Mouse (Mus musculus): ENCODE measurements around the gene Abce1. TPM values are rescaled to one million over a fixed set of nuclear protein-coding genes. Genes with fewer than 3 reads are reported as not detected.
"Not testable (repeated sequence)": the region's sequence is repeated elsewhere in the genome, so short reads cannot be mapped to it uniquely, and the experiment has no call there.

The Abce1 gene
- polyA plus RNA-seq, 1 experiment from 2014 or later, result 90.9 TPM

GRCm38 (mm10) chr8:79712676-79713075 lies 1.1 kb upstream of the Abce1 start:
- H3K4me3 ChIP-seq (ENCODE audit: low read depth, low read length), result no peak overlapping the region; the same call in 1 of the 2 replicates
- peaks cover 4% of the 10 kb centered on the region; the same call in 1 of the 2 replicates for H3K4me1 ChIP-seq (ENCODE audit: control insufficient read depth, insufficient read depth, low read length)
- ATAC-seq (ENCODE audit: low read depth), result no peak
- WGBS, result 58% methylated on average over 6 of the region's 6 CpGs
- H3K9ac ChIP-seq (replicated peaks; ENCODE audit: low read depth, low read length), result no peak overlapping the region
- no peak overlapping the region for H3K27ac ChIP-seq (ENCODE audit: low read depth, low read length)
- 0 out of 2 replicates have a peak overlapping the region, but pooled peaks have one; percentile 18 for H3K4me2 ChIP-seq (ENCODE audit: low read depth, low read length)
- H3K36me3 ChIP-seq (ENCODE audit: control insufficient read depth, insufficient read depth, low read length), result peaks cover 5% of the 10 kb centered on the region; the same call in 1 of the 2 replicates
- no peaks in the 10 kb centered on the region for H3K9me3 ChIP-seq (ENCODE audit: control insufficient read depth, low read length)
- H3K27me3 ChIP-seq (ENCODE audit: control insufficient read depth, insufficient read depth, low read length), result no peaks in the 10 kb centered on the region

DNA sequence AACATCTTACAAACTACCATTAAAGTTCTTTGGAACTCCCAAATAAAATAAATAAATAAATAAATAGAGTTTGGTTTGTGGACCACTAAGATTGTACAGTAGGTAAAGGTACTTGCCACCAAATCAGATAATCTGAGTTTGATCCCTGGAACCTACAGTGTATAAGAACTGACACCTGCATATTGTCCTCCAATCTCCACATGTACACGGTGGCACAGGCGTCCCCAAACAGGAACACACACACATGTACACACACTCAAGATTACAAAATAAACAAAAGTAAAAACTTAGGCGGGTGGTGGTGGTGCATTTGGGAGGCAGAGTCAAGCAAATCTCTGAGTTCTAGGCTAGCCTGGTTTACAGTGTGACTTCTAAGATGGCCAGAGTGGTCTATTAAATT lies 4.9 kb downstream of the Abce1 start:
- peaks cover 4% of the 10 kb centered on the region; the same call in 1 of the 2 replicates for H3K4me1 ChIP-seq (ENCODE audit: control insufficient read depth, insufficient read depth, low read length)
- no peak overlapping the region for H3K9ac ChIP-seq (replicated peaks; ENCODE audit: low read depth, low read length)
- H3K36me3 ChIP-seq (ENCODE audit: control insufficient read depth, insufficient read depth, low read length), result peaks cover 34% of the 10 kb centered on the region
- no peak for ATAC-seq (ENCODE audit: low read depth)
- H3K4me2 ChIP-seq (ENCODE audit: low read depth, low read length), result no peak overlapping the region
- no peak overlapping the region for H3K27ac ChIP-seq (ENCODE audit: low read depth, low read length)
- no peak overlapping the region for H3K4me3 ChIP-seq (ENCODE audit: low read depth, low read length)
- 97% methylated on average over 3 of the region's 3 CpGs for WGBS
- no peaks in the 10 kb centered on the region for H3K27me3 ChIP-seq (ENCODE audit: control insufficient read depth, insufficient read depth, low read length)
- H3K9me3 ChIP-seq (ENCODE audit: control insufficient read depth, low read length), result no peaks in the 10 kb centered on the region

DNA sequence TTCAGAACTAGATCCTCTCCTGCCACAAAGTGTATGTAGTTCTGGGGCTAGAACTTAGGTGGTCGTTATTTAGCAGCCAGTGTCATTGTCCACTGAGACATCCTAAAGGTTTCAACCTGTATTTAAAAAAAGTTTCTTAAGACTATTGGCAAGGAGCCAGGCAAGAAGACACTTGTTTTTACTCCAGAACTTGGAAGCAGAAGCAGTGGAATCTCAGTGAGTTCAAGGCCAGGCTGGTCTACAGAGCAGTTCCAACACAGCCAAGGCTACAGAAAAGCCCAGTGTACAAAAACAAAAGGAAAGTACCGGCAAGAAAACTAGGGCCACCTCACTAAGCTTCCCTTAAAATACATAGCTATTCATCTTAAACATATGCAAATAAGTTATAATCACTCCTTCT lies 19.0 kb downstream of the Abce1 start:
- Histone ChIP-seq H3K9me3 (ENCODE audit: control insufficient read depth, low read length) (no peaks in the 10 kb centered on the region), H3K4me1 (ENCODE audit: control insufficient read depth, insufficient read depth, low read length) (no peaks in the 10 kb centered on the region), H3K9ac (replicated peaks; ENCODE audit: low read depth, low read length) (no peak overlapping the region), H3K4me3 (ENCODE audit: low read depth, low read length) (no peak overlapping the region), H3K36me3 (ENCODE audit: control insufficient read depth, insufficient read depth, low read length) (peaks cover 52% of the 10 kb centered on the region), H3K4me2 (ENCODE audit: low read depth, low read length) (no peak overlapping the region), H3K27me3 (ENCODE audit: control insufficient read depth, insufficient read depth, low read length) (no peaks in the 10 kb centered on the region), H3K27ac (ENCODE audit: low read depth, low read length) (no peak overlapping the region)
- no peak for ATAC-seq (ENCODE audit: low read depth)
- 96% methylated on average over 2 of the region's 2 CpGs for WGBS

GRCm38 (mm10) chr8:79685927-79686326 lies 25.6 kb downstream of the Abce1 start:
- H3K9ac ChIP-seq (replicated peaks; ENCODE audit: low read depth, low read length); H3K4me1 ChIP-seq (ENCODE audit: control insufficient read depth, insufficient read depth, low read length); H3K9me3 ChIP-seq (ENCODE audit: control insufficient read depth, low read length); H3K27ac ChIP-seq (ENCODE audit: low read depth, low read length); H3K4me3 ChIP-seq (ENCODE audit: low read depth, low read length); ATAC-seq (ENCODE audit: low read depth); H3K27me3 ChIP-seq (ENCODE audit: control insufficient read depth, insufficient read depth, low read length); H3K4me2 ChIP-seq (ENCODE audit: low read depth, low read length): not testable (repeated sequence)
- WGBS, result over 99% methylated on average over 5 of the region's 5 CpGs
- H3K36me3 ChIP-seq (ENCODE audit: control insufficient read depth, insufficient read depth, low read length), result peaks cover 61% of the 10 kb centered on the region

DNA sequence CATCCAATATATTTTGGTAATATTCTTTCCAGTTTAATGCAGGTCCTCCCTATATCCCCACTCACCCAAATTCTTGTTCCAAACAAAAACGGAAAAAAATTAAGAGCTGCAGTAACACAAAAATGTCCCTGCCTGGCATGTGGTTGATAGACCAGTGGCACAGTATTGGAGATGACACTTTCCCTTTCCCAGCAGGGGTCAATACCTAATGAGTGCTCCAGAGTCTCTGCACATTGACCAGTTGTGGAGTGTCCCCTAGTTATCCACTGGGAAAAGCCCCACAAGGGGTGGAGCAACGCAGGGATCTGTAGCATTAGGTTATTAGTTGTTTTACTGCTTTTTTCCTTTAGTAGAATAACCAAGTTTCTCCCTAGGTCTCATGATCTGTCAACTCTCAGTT lies 30.6 kb downstream of the Abce1 start:
- H3K36me3 ChIP-seq (ENCODE audit: control insufficient read depth, insufficient read depth, low read length), result peaks cover 31% of the 10 kb centered on the region

DNA sequence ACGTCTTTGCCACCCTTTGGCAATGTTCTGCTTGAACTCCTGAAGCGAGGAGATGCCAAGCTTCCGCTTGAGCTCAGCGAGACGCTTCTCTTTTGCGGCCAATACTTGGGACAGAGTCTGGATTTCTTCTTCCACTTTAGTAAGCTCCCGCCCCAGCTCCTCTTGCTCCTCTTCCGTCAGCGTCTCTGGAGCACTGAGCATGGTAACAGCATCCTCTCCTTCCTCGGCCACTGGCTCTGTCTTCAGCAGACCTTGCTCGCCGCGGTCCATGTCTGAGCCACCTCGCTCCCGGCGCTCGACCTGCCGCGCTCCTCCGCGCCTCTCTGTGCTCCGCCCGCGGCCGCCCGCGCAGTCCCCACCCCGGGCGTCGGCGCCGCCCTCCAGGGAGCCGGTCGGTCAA lies 31.0 kb downstream of the Abce1 start:
- Histone ChIP-seq H3K36me3 (ENCODE audit: control insufficient read depth, insufficient read depth, low read length) (peaks cover 29% of the 10 kb centered on the region), H3K9ac (replicated peaks; ENCODE audit: low read depth, low read length) (peak overlapping the region; percentile 21; the same call in 1 of the 2 replicates), H3K27me3 (ENCODE audit: control insufficient read depth, insufficient read depth, low read length) (no peaks in the 10 kb centered on the region), H3K4me1 (ENCODE audit: control insufficient read depth, insufficient read depth, low read length) (no peaks in the 10 kb centered on the region), H3K4me2 (ENCODE audit: low read depth, low read length) (peak overlapping the region; percentile 49), H3K27ac (ENCODE audit: low read depth, low read length) (no peak overlapping the region), H3K9me3 (ENCODE audit: control insufficient read depth, low read length) (no peaks in the 10 kb centered on the region), H3K4me3 (ENCODE audit: low read depth, low read length) (peak overlapping the region; percentile 24)
- WGBS, result 11% methylated on average over 34 of the region's 34 CpGs
- peak; percentile 67 for ATAC-seq (ENCODE audit: low read depth)

More for the DNA sequence above, 30.6 kb downstream of the Abce1 start:
- no peaks in the 10 kb centered on the region for H3K4me1 ChIP-seq (ENCODE audit: control insufficient read depth, insufficient read depth, low read length)
- H3K9ac ChIP-seq (replicated peaks; ENCODE audit: low read depth, low read length), result no peak overlapping the region
- peak overlapping the region; percentile 49 for H3K4me2 ChIP-seq (ENCODE audit: low read depth, low read length)
- ATAC-seq (ENCODE audit: low read depth), result peak; percentile 71
- H3K4me3 ChIP-seq (ENCODE audit: low read depth, low read length), result peak overlapping the region; percentile 24
- WGBS, result 42% methylated on average over 2 of the region's 2 CpGs
- H3K27ac ChIP-seq (ENCODE audit: low read depth, low read length), result no peak overlapping the region
- no peaks in the 10 kb centered on the region for H3K9me3 ChIP-seq (ENCODE audit: control insufficient read depth, low read length)
- no peaks in the 10 kb centered on the region for H3K27me3 ChIP-seq (ENCODE audit: control insufficient read depth, insufficient read depth, low read length)

DNA sequence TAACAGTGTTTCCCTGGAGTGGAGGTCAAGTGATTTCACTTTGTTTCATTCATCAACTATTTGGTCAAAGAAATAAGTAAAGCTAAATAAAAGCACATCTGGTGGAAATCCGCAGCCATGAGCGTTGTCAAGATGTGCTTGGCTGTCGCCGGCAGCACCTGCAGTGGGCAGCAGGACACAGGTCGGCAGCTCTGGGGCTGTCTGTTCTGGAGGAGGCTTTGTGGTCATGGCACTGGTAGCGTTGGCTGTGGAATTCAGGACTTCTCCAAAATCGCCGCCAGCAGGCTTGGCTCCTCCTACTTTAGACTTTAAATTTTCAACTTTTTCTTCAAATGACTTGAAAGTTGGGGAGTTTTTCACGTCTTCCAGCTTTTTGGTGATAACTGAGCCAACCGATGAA lies 31.5 kb downstream of the Abce1 start:
- 46% methylated on average over 10 of the region's 10 CpGs for WGBS
- H3K9ac ChIP-seq (replicated peaks; ENCODE audit: low read depth, low read length); H3K27ac ChIP-seq (ENCODE audit: low read depth, low read length); H3K4me1 ChIP-seq (ENCODE audit: control insufficient read depth, insufficient read depth, low read length); H3K27me3 ChIP-seq (ENCODE audit: control insufficient read depth, insufficient read depth, low read length); H3K4me3 ChIP-seq (ENCODE audit: low read depth, low read length); ATAC-seq (ENCODE audit: low read depth); H3K9me3 ChIP-seq (ENCODE audit: control insufficient read depth, low read length): not testable (repeated sequence)
- Histone ChIP-seq H3K36me3 (ENCODE audit: control insufficient read depth, insufficient read depth, low read length) (peaks cover 24% of the 10 kb centered on the region), H3K4me2 (ENCODE audit: low read depth, low read length) (peak overlapping the region; percentile 49; the same call in 1 of the 2 replicates)

DNA sequence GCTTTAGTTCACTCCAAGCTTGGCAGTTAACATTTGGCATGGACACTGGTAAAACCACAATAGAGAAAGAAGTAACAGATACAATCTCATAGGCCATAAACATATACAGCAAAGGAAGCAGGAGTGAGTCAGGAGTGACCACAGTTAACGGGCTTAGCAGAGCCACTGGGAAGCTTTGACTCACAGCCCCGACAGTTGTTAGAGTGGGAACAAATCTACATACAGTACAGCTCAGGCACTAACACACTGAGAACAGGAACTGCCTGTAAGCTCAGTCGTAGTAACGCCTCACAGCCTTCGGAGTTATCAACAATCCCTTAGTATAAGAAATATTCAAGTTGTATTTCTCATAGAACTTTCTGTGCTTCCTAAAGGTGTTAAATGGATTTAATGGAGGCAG lies 32.5 kb downstream of the Abce1 start:
- Histone ChIP-seq H3K4me2 (ENCODE audit: low read depth, low read length) (no peak overlapping the region), H3K4me1 (ENCODE audit: control insufficient read depth, insufficient read depth, low read length) (no peaks in the 10 kb centered on the region), H3K27ac (ENCODE audit: low read depth, low read length) (no peak overlapping the region), H3K36me3 (ENCODE audit: control insufficient read depth, insufficient read depth, low read length) (peaks cover 17% of the 10 kb centered on the region), H3K9ac (replicated peaks; ENCODE audit: low read depth, low read length) (no peak overlapping the region), H3K4me3 (ENCODE audit: low read depth, low read length) (no peak overlapping the region), H3K27me3 (ENCODE audit: control insufficient read depth, insufficient read depth, low read length) (no peaks in the 10 kb centered on the region), H3K9me3 (ENCODE audit: control insufficient read depth, low read length) (no peaks in the 10 kb centered on the region)
- no peak for ATAC-seq (ENCODE audit: low read depth)
- WGBS, result 77% methylated on average over 5 of the region's 5 CpGs

DNA sequence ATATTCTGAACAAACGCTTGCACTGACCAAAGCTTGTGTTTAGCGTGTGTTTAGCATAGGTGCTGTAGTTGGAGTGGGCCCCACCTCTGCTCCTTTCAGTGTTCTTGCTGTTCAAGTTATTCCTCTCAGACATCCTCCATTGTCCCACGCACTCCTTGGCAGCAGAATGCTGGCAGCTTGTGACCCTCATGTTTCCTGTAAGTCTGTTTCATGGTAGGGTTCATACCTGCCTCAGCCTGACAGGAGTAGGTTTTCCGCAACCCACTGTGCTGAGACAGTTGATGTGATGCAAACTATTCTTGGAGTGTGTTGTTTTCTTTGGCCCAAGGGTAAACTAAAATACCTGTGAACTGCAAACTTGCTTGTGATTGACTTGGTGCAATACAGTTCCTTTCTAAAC lies 35.1 kb downstream of the Abce1 start:
- no peak overlapping the region for H3K9ac ChIP-seq (replicated peaks; ENCODE audit: low read depth, low read length)
- H3K9me3 ChIP-seq (ENCODE audit: control insufficient read depth, low read length), result no peaks in the 10 kb centered on the region
- H3K4me2 ChIP-seq (ENCODE audit: low read depth, low read length), result no peak overlapping the region
- H3K4me1 ChIP-seq (ENCODE audit: control insufficient read depth, insufficient read depth, low read length), result no peaks in the 10 kb centered on the region
- ATAC-seq (ENCODE audit: low read depth), result no peak
- H3K27me3 ChIP-seq (ENCODE audit: control insufficient read depth, insufficient read depth, low read length), result no peaks in the 10 kb centered on the region
- WGBS, result 74% methylated on average over 4 of the region's 4 CpGs
- H3K36me3 ChIP-seq (ENCODE audit: control insufficient read depth, insufficient read depth, low read length), result peaks cover 17% of the 10 kb centered on the region
- no peak overlapping the region for H3K4me3 ChIP-seq (ENCODE audit: low read depth, low read length)
- H3K27ac ChIP-seq (ENCODE audit: low read depth, low read length), result no peak overlapping the region
